Mouse (Mus musculus): ENCODE results near the gene Ptger3. TPM values are rescaled to one million over a fixed set of nuclear protein-coding genes. Genes with fewer than 3 reads are reported as not detected.
A peak's percentile ranks its signal among the peaks of the same experiment; 100 is the strongest.

Ptger3 gene
- polyA plus RNA-seq (2014; fragmentation: Nextera tagmentation; extraction: Ambion mirVana) = 2.4 and 4.1 TPM in 2 replicates

- H3K27me3 ChIP-seq (ENCODE audit: control insufficient read depth, insufficient read depth, low read length) = peaks cover 32% of the 10 kb centered on the region
- H3K36me3 ChIP-seq (ENCODE audit: control insufficient read depth, insufficient read depth, low read length) = no peaks in the 10 kb centered on the region
- H3K4me3 ChIP-seq (ENCODE audit: low read length) = peak within 1 kb of the TSS; percentile 49
- no peak within 1 kb of the TSS for H3K27ac ChIP-seq (ENCODE audit: low read depth, low read length)
- H3K4me2 ChIP-seq (replicated peaks; ENCODE audit: low read depth, low read length) = peak within 1 kb of the TSS; percentile 80
- H3K4me1 ChIP-seq (ENCODE audit: control insufficient read depth, insufficient read depth, low read length) = no peaks in the 10 kb centered on the region
- H3K9me3 ChIP-seq (ENCODE audit: control insufficient read depth, low read length) = no peaks in the 10 kb centered on the region
- 2% methylated on average over 81 of the region's 84 CpGs for WGBS
- peak within 1 kb of the TSS; percentile 42 for H3K9ac ChIP-seq (ENCODE audit: low read depth, low read length)
- peak; percentile 87 for ATAC-seq (ENCODE audit: low FRiP score, low TSS enrichment)
Observed at GRCm38 (mm10) chr3:157566725-157567565, at the start of gene Ptger3. Gene Ptger3, plus strand, starts transcription at chr3:157566892.

- H3K4me3 ChIP-seq (ENCODE audit: low read length) = no peak overlapping the region
- no peaks in the 10 kb centered on the region for H3K9me3 ChIP-seq (ENCODE audit: control insufficient read depth, low read length)
- 61% methylated on average over 2 of the region's 2 CpGs for WGBS
- H3K27ac ChIP-seq (ENCODE audit: low read depth, low read length) = no peak overlapping the region
- H3K36me3 ChIP-seq (ENCODE audit: control insufficient read depth, insufficient read depth, low read length) = no peaks in the 10 kb centered on the region
- no peak overlapping the region for H3K4me2 ChIP-seq (replicated peaks; ENCODE audit: low read depth, low read length)
- H3K9ac ChIP-seq (ENCODE audit: low read depth, low read length) = no peak overlapping the region
- H3K4me1 ChIP-seq (ENCODE audit: control insufficient read depth, insufficient read depth, low read length) = no peaks in the 10 kb centered on the region
- ATAC-seq (ENCODE audit: low FRiP score, low TSS enrichment) = no peak
- H3K27me3 ChIP-seq (ENCODE audit: control insufficient read depth, insufficient read depth, low read length) = no peaks in the 10 kb centered on the region; the same call in 1 of the 2 replicates
Observed at GRCm38 (mm10) chr3:157517992-157518391, 48.7 kb upstream of the Ptger3 start.

GRCm38 (mm10) chr3:157520433-157520832 is 46.3 kb upstream of the Ptger3 start:
- no peaks in the 10 kb centered on the region for H3K9me3 ChIP-seq (ENCODE audit: control insufficient read depth, low read length)
- 8% methylated on average over 1 of the region's 1 CpGs for WGBS
- H3K4me1 ChIP-seq (ENCODE audit: control insufficient read depth, insufficient read depth, low read length) = no peaks in the 10 kb centered on the region
- H3K9ac ChIP-seq (ENCODE audit: low read depth, low read length) = no peak overlapping the region
- peak; percentile 72 for ATAC-seq (ENCODE audit: low FRiP score, low TSS enrichment)
- no peak overlapping the region for H3K4me2 ChIP-seq (replicated peaks; ENCODE audit: low read depth, low read length)
- H3K36me3 ChIP-seq (ENCODE audit: control insufficient read depth, insufficient read depth, low read length) = no peaks in the 10 kb centered on the region
- H3K27ac ChIP-seq (ENCODE audit: low read depth, low read length) = no peak overlapping the region
- H3K27me3 ChIP-seq (ENCODE audit: control insufficient read depth, insufficient read depth, low read length) = no peaks in the 10 kb centered on the region; the same call in 1 of the 2 replicates
- H3K4me3 ChIP-seq (ENCODE audit: low read length) = no peak overlapping the region

DNA sequence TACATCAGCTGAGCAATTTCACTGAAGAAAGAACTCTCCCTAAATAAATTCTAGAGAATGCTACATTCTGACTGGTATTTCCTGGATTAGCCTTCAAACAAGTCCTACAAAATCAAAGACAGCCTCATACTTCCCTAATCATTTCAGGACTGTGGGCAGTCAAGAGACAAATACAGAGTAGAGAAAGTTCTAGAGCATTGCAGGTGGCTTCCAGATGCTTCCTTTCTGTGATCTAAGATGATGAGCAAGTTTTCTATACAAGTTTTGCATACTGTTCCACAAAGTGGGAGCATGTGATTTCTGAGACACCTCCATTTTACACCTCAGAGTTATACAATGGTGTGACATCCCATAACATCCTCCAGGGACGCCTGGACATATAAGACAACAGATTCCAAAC is 42.9 kb upstream of the Ptger3 start:
- no peak overlapping the region for H3K4me3 ChIP-seq (ENCODE audit: low read length)
- H3K9me3 ChIP-seq (ENCODE audit: control insufficient read depth, low read length) = no peaks in the 10 kb centered on the region
- H3K4me2 ChIP-seq (replicated peaks; ENCODE audit: low read depth, low read length) = no peak overlapping the region
- H3K27ac ChIP-seq (ENCODE audit: low read depth, low read length) = no peak overlapping the region
- H3K9ac ChIP-seq (ENCODE audit: low read depth, low read length) = no peak overlapping the region
- no peaks in the 10 kb centered on the region for H3K4me1 ChIP-seq (ENCODE audit: control insufficient read depth, insufficient read depth, low read length)
- no peaks in the 10 kb centered on the region; the same call in 1 of the 2 replicates for H3K27me3 ChIP-seq (ENCODE audit: control insufficient read depth, insufficient read depth, low read length)
- no peaks in the 10 kb centered on the region for H3K36me3 ChIP-seq (ENCODE audit: control insufficient read depth, insufficient read depth, low read length)
- no peak for ATAC-seq (ENCODE audit: low FRiP score, low TSS enrichment)
- WGBS = 51% methylated on average over 1 of the region's 1 CpGs

GRCm38 (mm10) chr3:157531585-157531984 is 35.1 kb upstream of the Ptger3 start:
- Histone ChIP-seq H3K9me3 (ENCODE audit: control insufficient read depth, low read length) (no peaks in the 10 kb centered on the region; the same call in 1 of the 2 replicates), H3K27ac (ENCODE audit: low read depth, low read length) (no peak overlapping the region), H3K9ac (ENCODE audit: low read depth, low read length) (no peak overlapping the region), H3K4me1 (ENCODE audit: control insufficient read depth, insufficient read depth, low read length) (0 out of 2 replicates have a peak, but pooled peaks cover 2% of the 10 kb centered on the region), H3K4me3 (ENCODE audit: low read length) (no peak overlapping the region), H3K4me2 (replicated peaks; ENCODE audit: low read depth, low read length) (no peak overlapping the region), H3K36me3 (ENCODE audit: control insufficient read depth, insufficient read depth, low read length) (peaks cover 4% of the 10 kb centered on the region; the same call in 1 of the 2 replicates), H3K27me3 (ENCODE audit: control insufficient read depth, insufficient read depth, low read length) (peaks cover 24% of the 10 kb centered on the region)
- ATAC-seq (ENCODE audit: low FRiP score, low TSS enrichment) = no peak
- 69% methylated on average over 2 of the region's 2 CpGs for WGBS

GRCm38 (mm10) chr3:157533964-157534785 is 32.5 kb upstream of the Ptger3 start, which contains the start of gene Zranb2:
Gene Zranb2, plus strand, starts transcription at chr3:157534160.
- H3K9me3 ChIP-seq (ENCODE audit: control insufficient read depth, low read length) = no peaks in the 10 kb centered on the region; the same call in 1 of the 2 replicates
- under 1% methylated on average over 69 of the region's 91 CpGs for WGBS
- H3K9ac ChIP-seq (ENCODE audit: low read depth, low read length) = peak within 1 kb of the TSS; percentile 95
- H3K4me2 ChIP-seq (replicated peaks; ENCODE audit: low read depth, low read length) = peak within 1 kb of the TSS; percentile 87
- H3K4me1 ChIP-seq (ENCODE audit: control insufficient read depth, insufficient read depth, low read length) = 0 out of 2 replicates have a peak, but pooled peaks cover 2% of the 10 kb centered on the region
- peak within 1 kb of the TSS; percentile 91 for H3K4me3 ChIP-seq (ENCODE audit: low read length)
- H3K27me3 ChIP-seq (ENCODE audit: control insufficient read depth, insufficient read depth, low read length) = peaks cover 24% of the 10 kb centered on the region
- peak; percentile 96 for ATAC-seq (ENCODE audit: low FRiP score, low TSS enrichment)
- peak within 1 kb of the TSS; percentile 94 for H3K27ac ChIP-seq (ENCODE audit: low read depth, low read length)
- H3K36me3 ChIP-seq (ENCODE audit: control insufficient read depth, insufficient read depth, low read length) = peaks cover 16% of the 10 kb centered on the region

GRCm38 (mm10) chr3:157534786-157535415 is 31.8 kb upstream of the Ptger3 start:
- peaks cover 22% of the 10 kb centered on the region for H3K36me3 ChIP-seq (ENCODE audit: control insufficient read depth, insufficient read depth, low read length)
- 0 out of 2 replicates have a peak, but pooled peaks cover 2% of the 10 kb centered on the region for H3K4me1 ChIP-seq (ENCODE audit: control insufficient read depth, insufficient read depth, low read length)
- 3% methylated on average over 15 of the region's 15 CpGs for WGBS
- peak overlapping the region; percentile 95 for H3K9ac ChIP-seq (ENCODE audit: low read depth, low read length)
- H3K4me2 ChIP-seq (replicated peaks; ENCODE audit: low read depth, low read length) = peak overlapping the region; percentile 87
- H3K9me3 ChIP-seq (ENCODE audit: control insufficient read depth, low read length) = no peaks in the 10 kb centered on the region; the same call in 1 of the 2 replicates
- peak overlapping the region; percentile 94 for H3K27ac ChIP-seq (ENCODE audit: low read depth, low read length)
- peak; percentile 53 for ATAC-seq (ENCODE audit: low FRiP score, low TSS enrichment)
- H3K4me3 ChIP-seq (ENCODE audit: low read length) = peak overlapping the region; percentile 91
- peaks cover 24% of the 10 kb centered on the region for H3K27me3 ChIP-seq (ENCODE audit: control insufficient read depth, insufficient read depth, low read length)

DNA sequence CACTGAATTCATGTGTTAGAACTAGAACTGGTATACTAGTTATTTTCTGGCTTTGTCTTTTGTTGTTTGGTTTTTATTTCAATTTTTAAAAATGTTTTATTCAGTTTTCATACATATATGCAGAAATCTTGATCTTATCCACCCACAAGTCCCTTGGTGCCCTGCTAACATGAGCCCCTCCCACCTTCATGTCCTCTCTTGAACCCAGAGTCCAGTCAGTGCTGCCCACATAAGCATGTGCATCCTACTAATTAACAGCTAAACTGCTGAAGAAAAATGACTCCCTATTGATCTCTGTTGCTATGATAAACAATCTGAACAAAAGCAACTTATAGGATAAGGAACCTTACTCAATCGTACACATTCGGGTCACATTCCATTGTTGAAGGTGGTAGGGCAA is 17.4 kb upstream of the Ptger3 start:
- Histone ChIP-seq H3K9ac (ENCODE audit: low read depth, low read length) (no peak overlapping the region), H3K27ac (ENCODE audit: low read depth, low read length) (no peak overlapping the region), H3K4me3 (ENCODE audit: low read length) (no peak overlapping the region), H3K4me1 (ENCODE audit: control insufficient read depth, insufficient read depth, low read length) (no peaks in the 10 kb centered on the region), H3K4me2 (replicated peaks; ENCODE audit: low read depth, low read length) (no peak overlapping the region), H3K9me3 (ENCODE audit: control insufficient read depth, low read length) (no peaks in the 10 kb centered on the region), H3K27me3 (ENCODE audit: control insufficient read depth, insufficient read depth, low read length) (no peaks in the 10 kb centered on the region), H3K36me3 (ENCODE audit: control insufficient read depth, insufficient read depth, low read length) (peaks cover 50% of the 10 kb centered on the region)
- WGBS = 96% methylated on average over 2 of the region's 2 CpGs
- no peak for ATAC-seq (ENCODE audit: low FRiP score, low TSS enrichment)

Data from kidney, embryonic 14.5 days (tissue).